ENCODE assay signal across 32 mouse cellular contexts in the genomic region with DNA sequence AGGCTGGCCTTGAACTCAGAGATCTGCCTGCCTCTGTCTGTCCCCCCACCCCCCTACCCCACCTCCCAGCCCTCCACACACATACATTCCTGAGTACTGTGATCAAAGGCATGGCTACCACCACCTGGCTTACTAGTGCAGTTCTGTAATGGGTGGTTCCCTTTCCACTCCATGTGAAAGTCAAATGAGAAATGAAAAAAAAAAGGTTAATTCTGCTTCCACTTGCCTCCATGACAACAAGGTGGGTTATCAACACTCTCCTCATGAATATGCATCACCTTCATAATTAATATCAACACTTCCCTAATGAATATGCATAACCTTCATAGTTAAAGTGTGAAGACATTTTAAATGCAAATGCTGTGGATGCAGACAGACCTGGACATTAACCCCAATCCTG. TPM values are rescaled to one million over a fixed set of nuclear protein-coding genes. Genes with fewer than 3 reads are reported as not detected.
DNase-seq lines count a peak whose midpoint lies in the region; ATAC-seq and TF ChIP-seq lines count a peak whose summit lies in the region.
"Had no signal": no experiment of that assay in that cellular context is flagged by ENCODE, and none has a peak within 500 bp of the region (broad histone marks: within the 10 kb centered on the region; RNA-seq: fewer than 3 reads in every experiment).

No protein-coding gene starts in this region.

- no peak for TF ChIP-seq POLR2A in brain, embryonic 14.5 days (IDR thresholded peaks at IDR 0.05; ENCODE audit: borderline replicate concordance, extremely low read depth, insufficient read depth, insufficient read length, poor library complexity, severe bottlenecking)

- H3K9me3 ChIP-seq in forebrain, embryonic 14.5 days (replicated peaks; ENCODE audit: control insufficient read depth, low read length) = no peaks in the 10 kb centered on the region
- no peaks in the 10 kb centered on the region for H3K9me3 ChIP-seq in forebrain, embryonic 11.5 days (ENCODE audit: control insufficient read depth, low read length)
- no peaks in the 10 kb centered on the region for H3K9me3 ChIP-seq in midbrain, embryonic 14.5 days (ENCODE audit: control insufficient read depth, low read length)
- no peaks in the 10 kb centered on the region for H3K9me3 ChIP-seq in midbrain, embryonic 10.5 days (replicated peaks)
- H3K9me3 ChIP-seq in heart, embryonic 11.5 days (replicated peaks; ENCODE audit: control insufficient read depth, low read length) = no peaks in the 10 kb centered on the region
- H3K9me3 ChIP-seq in heart, embryonic 12.5 days (replicated peaks) = no peaks in the 10 kb centered on the region
- H3K9me3 ChIP-seq: embryonic facial prominence, embryonic 10.5 days; embryonic facial prominence, embryonic 15.5 days; heart, embryonic 10.5 days; intestine, embryonic 15.5 days; limb, embryonic 12.5 days; liver, embryonic 15.5 days had no signal

- no peaks in the 10 kb centered on the region for H3K27me3 ChIP-seq in forebrain, embryonic 14.5 days (replicated peaks; ENCODE audit: control insufficient read depth, insufficient read depth, low read length)
- no peaks in the 10 kb centered on the region for H3K27me3 ChIP-seq in forebrain, embryonic 11.5 days (ENCODE audit: control insufficient read depth, insufficient read depth, low read length)
- H3K27me3 ChIP-seq in midbrain, embryonic 14.5 days (ENCODE audit: control insufficient read depth, insufficient read depth, low read length) = no peaks in the 10 kb centered on the region
- 0 out of 2 replicates have a peak, but pooled peaks cover 3% of the 10 kb centered on the region for H3K27me3 ChIP-seq in midbrain, embryonic 10.5 days (ENCODE audit: low read depth, poor library complexity, severe bottlenecking)
- no peaks in the 10 kb centered on the region for H3K27me3 ChIP-seq in heart, embryonic 11.5 days (ENCODE audit: control insufficient read depth, insufficient read depth, low read length)
- H3K27me3 ChIP-seq in heart, embryonic 12.5 days (replicated peaks) = no peaks in the 10 kb centered on the region
- H3K27me3 ChIP-seq: embryonic facial prominence, embryonic 15.5 days; intestine, embryonic 15.5 days; limb, embryonic 12.5 days had no signal

- no peaks in the 10 kb centered on the region for H3K4me1 ChIP-seq in forebrain, embryonic 14.5 days (ENCODE audit: control insufficient read depth, insufficient read depth, low read length)
- no peaks in the 10 kb centered on the region for H3K4me1 ChIP-seq in forebrain, embryonic 11.5 days (replicated peaks; ENCODE audit: control insufficient read depth, insufficient read depth, low read length)
- H3K4me1 ChIP-seq in midbrain, embryonic 14.5 days (ENCODE audit: control insufficient read depth, insufficient read depth, low read length) = no peaks in the 10 kb centered on the region
- no peaks in the 10 kb centered on the region for H3K4me1 ChIP-seq in midbrain, embryonic 10.5 days
- peaks cover 6% of the 10 kb centered on the region; the same call in 1 of the 2 replicates for H3K4me1 ChIP-seq in heart, embryonic 11.5 days (ENCODE audit: control insufficient read depth, insufficient read depth, low read length)
- H3K4me1 ChIP-seq in heart, embryonic 12.5 days (replicated peaks) = peaks cover 10% of the 10 kb centered on the region
- H3K4me1 ChIP-seq: embryonic facial prominence, embryonic 10.5 days; embryonic facial prominence, embryonic 15.5 days; liver, embryonic 15.5 days had no signal

- H3K4me3 ChIP-seq in forebrain, embryonic 14.5 days (ENCODE audit: low read depth, low read length) = no peak overlapping the region
- no peak overlapping the region for H3K4me3 ChIP-seq in forebrain, embryonic 11.5 days (ENCODE audit: low read depth, low read length)
- H3K4me3 ChIP-seq in midbrain, embryonic 14.5 days (replicated peaks; ENCODE audit: low read depth, low read length) = no peak overlapping the region
- H3K4me3 ChIP-seq in midbrain, embryonic 10.5 days = no peak overlapping the region
- no peak overlapping the region for H3K4me3 ChIP-seq in heart, embryonic 11.5 days (ENCODE audit: low read depth, low read length)
- no peak overlapping the region for H3K4me3 ChIP-seq in heart, embryonic 12.5 days
- H3K4me3 ChIP-seq: embryonic facial prominence, embryonic 10.5 days; embryonic facial prominence, embryonic 15.5 days; heart, embryonic 10.5 days; intestine, embryonic 15.5 days; layer of hippocampus, adult 2 months; left cerebral cortex, adult 2 months; limb, embryonic 12.5 days; liver, embryonic 15.5 days had no signal

- peak; percentile 81 for ATAC-seq in forebrain, embryonic 14.5 days
- ATAC-seq in forebrain, embryonic 11.5 days (replicated peaks; ENCODE audit: low FRiP score) = no peak
- ATAC-seq in midbrain, embryonic 14.5 days (ENCODE audit: low FRiP score, low TSS enrichment) = peak; percentile 40; the same call in 1 of the 2 replicates
- ATAC-seq in heart, embryonic 11.5 days (replicated peaks; ENCODE audit: insufficient number of reproducible peaks, low FRiP score, low TSS enrichment) = no peak
- no peak for ATAC-seq in heart, embryonic 12.5 days (ENCODE audit: insufficient number of reproducible peaks, low FRiP score)
- ATAC-seq: hindbrain, embryonic 16.5 days; intestine, embryonic 15.5 days had no signal

- TF ChIP-seq CTCF in brain, embryonic 14.5 days (IDR thresholded peaks at IDR 0.05; ENCODE audit: borderline replicate concordance, extremely low read depth, insufficient read depth, insufficient read length) = no peak

- no peak overlapping the region for H3K4me2 ChIP-seq in forebrain, embryonic 14.5 days (ENCODE audit: low read length)
- H3K4me2 ChIP-seq in forebrain, embryonic 11.5 days (ENCODE audit: low read depth, low read length, severe bottlenecking) = no peak overlapping the region
- no peak overlapping the region for H3K4me2 ChIP-seq in midbrain, embryonic 14.5 days (ENCODE audit: low read length)
- no peak overlapping the region for H3K4me2 ChIP-seq in heart, embryonic 11.5 days
- H3K4me2 ChIP-seq in heart, embryonic 12.5 days = no peak overlapping the region
- H3K4me2 ChIP-seq: embryonic facial prominence, embryonic 15.5 days; intestine, embryonic 15.5 days; limb, embryonic 12.5 days; liver, embryonic 15.5 days; lung, embryonic 14.5 days had no signal

- H3K36me3 ChIP-seq in forebrain, embryonic 14.5 days (ENCODE audit: control insufficient read depth, insufficient read depth, low read length) = no peaks in the 10 kb centered on the region
- no peaks in the 10 kb centered on the region for H3K36me3 ChIP-seq in forebrain, embryonic 11.5 days (ENCODE audit: control insufficient read depth, insufficient read depth, low read length)
- no peaks in the 10 kb centered on the region for H3K36me3 ChIP-seq in midbrain, embryonic 14.5 days (ENCODE audit: control insufficient read depth, insufficient read depth, low read length)
- no peaks in the 10 kb centered on the region for H3K36me3 ChIP-seq in midbrain, embryonic 10.5 days
- no peaks in the 10 kb centered on the region for H3K36me3 ChIP-seq in heart, embryonic 11.5 days (ENCODE audit: control insufficient read depth, insufficient read depth, low read length)
- no peaks in the 10 kb centered on the region for H3K36me3 ChIP-seq in heart, embryonic 12.5 days
- H3K36me3 ChIP-seq: embryonic facial prominence, embryonic 10.5 days; embryonic facial prominence, embryonic 15.5 days; heart, embryonic 10.5 days; intestine, embryonic 15.5 days; limb, embryonic 12.5 days; liver, embryonic 15.5 days had no signal

- no peak overlapping the region for H3K9ac ChIP-seq in forebrain, embryonic 14.5 days (ENCODE audit: low read length)
- H3K9ac ChIP-seq in forebrain, embryonic 11.5 days (ENCODE audit: low read length) = no peak overlapping the region
- H3K9ac ChIP-seq in midbrain, embryonic 14.5 days (replicated peaks; ENCODE audit: low read length) = no peak overlapping the region
- no peak overlapping the region for H3K9ac ChIP-seq in heart, embryonic 11.5 days (ENCODE audit: low read depth, low read length)
- no peak overlapping the region for H3K9ac ChIP-seq in heart, embryonic 12.5 days
- H3K9ac ChIP-seq: embryonic facial prominence, embryonic 15.5 days; intestine, embryonic 15.5 days; limb, embryonic 12.5 days; liver, embryonic 15.5 days; lung, embryonic 14.5 days had no signal

- peak; percentile 69 for DNase-seq in forebrain, embryonic 14.5 days (ENCODE audit: low spot score)
- DNase-seq in forebrain, embryonic 11.5 days (ENCODE audit: low spot score) = no peak
- no peak for DNase-seq in midbrain, embryonic 14.5 days
- DNase-seq in midbrain, embryonic 10.5 days (ENCODE audit: low spot score) = no peak
- peak; percentile 66 for DNase-seq in brain, embryonic 14.5 days (ENCODE audit: low read depth)
- DNase-seq: adrenal gland, postnatal 25 days; cerebellum, adult 2 months; cerebellum, postnatal 14 days; gastrocnemius, postnatal 25 days; heart, adult 11 months; heart, postnatal 4 days; kidney, adult 2 months; kidney, postnatal 36 days; lung, embryonic 14.5 days; lung, postnatal 14 days; right cerebral cortex, adult 18-20 months; spleen, adult 18-20 months; thymus, adult 2 months; thymus, postnatal 4 days had no signal

- 0 out of 2 replicates have a peak overlapping the region, but pooled peaks have one; percentile 6 for H3K27ac ChIP-seq in forebrain, embryonic 14.5 days (ENCODE audit: low read depth, low read length)
- no peak overlapping the region for H3K27ac ChIP-seq in forebrain, embryonic 11.5 days (ENCODE audit: low read depth, low read length)
- H3K27ac ChIP-seq in midbrain, embryonic 14.5 days (replicated peaks; ENCODE audit: low read depth, low read length) = 0 out of 2 replicates have a peak overlapping the region, but pooled peaks have one; percentile 17
- no peak overlapping the region for H3K27ac ChIP-seq in midbrain, embryonic 10.5 days (replicated peaks)
- no peak overlapping the region for H3K27ac ChIP-seq in heart, embryonic 11.5 days (ENCODE audit: low read depth, low read length)
- H3K27ac ChIP-seq in heart, embryonic 12.5 days (ENCODE audit: poor library complexity, severe bottlenecking) = no peak overlapping the region
- H3K27ac ChIP-seq: embryonic facial prominence, embryonic 10.5 days; embryonic facial prominence, embryonic 15.5 days; heart, embryonic 10.5 days; intestine, embryonic 15.5 days; layer of hippocampus, adult 2 months; left cerebral cortex, adult 2 months; limb, embryonic 12.5 days; liver, embryonic 15.5 days; stomach, postnatal 0 days had no signal

RNA-seq across cellular contexts. Expression of a gene that starts 9.6 kb away (rescaled TPM):
- polyA plus RNA-seq in forebrain, embryonic 14.5 days (2014; fragmentation: Nextera tagmentation; extraction: Ambion mirVana) = 0.38 and 0.89 TPM in 2 replicates
- polyA plus RNA-seq in forebrain, embryonic 11.5 days (2014; fragmentation: Nextera tagmentation; extraction: Ambion mirVana) = 2.3 and 2.5 TPM in 2 replicates
- polyA plus RNA-seq in midbrain, embryonic 14.5 days (2014; fragmentation: Nextera tagmentation; extraction: Ambion mirVana) = 2.3 and 2.8 TPM in 2 replicates
- polyA plus RNA-seq in midbrain, embryonic 10.5 days (2016; fragmentation: Nextera tagmentation; extraction: Ambion mirVana) = 3.8 and 6.7 TPM in 2 replicates
- 0.35 and 1.5 TPM in 2 replicates for polyA plus RNA-seq in brain, embryonic 14.5 days (2012; rRNA removed)
- 8.1 and 9.8 TPM in 2 replicates for polyA plus RNA-seq in heart, embryonic 11.5 days (2014; fragmentation: Nextera tagmentation; extraction: Ambion mirVana)
- 9.3 and 10.1 TPM in 2 replicates for polyA plus RNA-seq in heart, embryonic 12.5 days (2016; fragmentation: Nextera tagmentation; extraction: Ambion mirVana)
- polyA plus RNA-seq: liver, adult 2 months had no signal

Comparison
In these comparisons a context has a peak if more than half of its experiments do, and no peak if none do; other contexts are left out.
1. ATAC-seq: peak in forebrain, embryonic 14.5 days (single experiment) and midbrain, embryonic 14.5 days (single experiment); none in forebrain, embryonic 11.5 days (single experiment), heart, embryonic 11.5 days (single experiment) and heart, embryonic 12.5 days (single experiment).
2. DNase-seq: peak in forebrain, embryonic 14.5 days (single experiment) and brain, embryonic 14.5 days (single experiment); none in forebrain, embryonic 11.5 days (single experiment), midbrain, embryonic 14.5 days (single experiment) and midbrain, embryonic 10.5 days (single experiment).
3. H3K27ac ChIP-seq: peak in forebrain, embryonic 14.5 days (single experiment) and midbrain, embryonic 14.5 days (single experiment); none in forebrain, embryonic 11.5 days (single experiment), midbrain, embryonic 10.5 days (single experiment), heart, embryonic 11.5 days (single experiment) and heart, embryonic 12.5 days (single experiment).